Mouse (Mus musculus): ENCODE results near the gene Cldn17.

DNA sequence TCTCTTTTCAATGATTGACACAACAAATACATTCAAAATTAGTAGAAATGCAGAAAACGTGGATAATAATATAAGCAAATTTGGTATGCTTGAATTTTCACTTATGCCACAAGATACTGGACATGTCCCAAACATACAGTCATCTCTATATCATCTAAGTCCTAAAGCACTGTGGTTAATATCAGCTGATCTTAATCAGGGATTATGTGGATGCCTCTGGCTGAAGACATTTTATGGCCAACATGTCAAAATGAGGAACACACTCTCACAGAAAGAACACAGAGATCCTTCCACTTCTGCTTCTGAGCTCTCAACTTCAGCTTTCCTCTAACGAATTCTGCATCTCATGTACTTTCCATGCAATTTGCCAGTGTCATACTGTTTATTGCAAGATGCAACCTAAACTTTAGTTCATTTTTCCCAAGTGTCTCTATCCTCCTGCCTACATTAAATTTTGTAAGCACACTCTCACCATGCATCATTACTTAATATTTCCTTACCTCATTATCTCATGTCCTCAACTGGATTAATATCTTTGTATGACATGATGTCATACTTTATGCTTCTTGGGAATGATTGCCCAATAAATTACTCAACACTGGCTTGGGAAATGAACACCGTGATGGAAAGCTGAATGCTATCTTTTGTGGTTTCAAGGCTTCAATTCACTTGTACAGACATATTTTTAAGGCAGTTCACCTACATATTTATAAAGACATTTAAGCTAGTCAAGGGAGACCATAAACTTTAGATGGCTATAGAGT is 26.6 kb downstream of the Cldn17 start:
- TF ChIP-seq CTCF (IDR thresholded peaks at IDR 0.05; ENCODE audit: extremely low read depth, insufficient read length, insufficient replicate concordance, low read depth, low read length) (no peak), POLR2A (IDR thresholded peaks at IDR 0.05; ENCODE audit: low read depth, low read length) (no peak)

Measured in small intestine, adult 2 months (tissue).